Mouse (Mus musculus) right cerebral cortex, postnatal 4 days (tissue): ENCODE measurements around the gene Klhl42.

Experiments used
- DNase-seq: peaks from one replicate; pipeline ENCODE4 v3.0.0-alpha.2; 2022

Gene Klhl42

DNA sequence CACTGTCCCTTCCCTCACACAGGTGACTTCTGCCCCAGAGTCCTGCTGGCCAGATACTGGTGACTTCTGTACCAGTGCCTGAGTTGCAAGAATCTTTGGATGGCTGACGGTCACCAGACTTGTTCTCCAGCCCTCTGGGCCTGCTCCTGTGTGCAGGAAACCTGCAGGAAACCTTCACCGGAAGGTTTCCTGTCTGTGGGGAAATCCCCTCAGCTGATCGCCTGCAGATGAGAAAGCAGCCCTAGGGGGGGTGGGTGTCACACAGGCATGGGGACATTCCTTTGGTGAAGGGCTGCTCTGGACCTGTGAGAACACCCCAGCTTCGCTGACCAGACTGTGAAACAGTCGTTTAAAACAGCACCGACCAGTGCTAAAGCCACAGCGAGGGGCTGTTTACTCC lies 63.9 kb downstream of the Klhl42 start:
- no peak for DNase-seq

DNA sequence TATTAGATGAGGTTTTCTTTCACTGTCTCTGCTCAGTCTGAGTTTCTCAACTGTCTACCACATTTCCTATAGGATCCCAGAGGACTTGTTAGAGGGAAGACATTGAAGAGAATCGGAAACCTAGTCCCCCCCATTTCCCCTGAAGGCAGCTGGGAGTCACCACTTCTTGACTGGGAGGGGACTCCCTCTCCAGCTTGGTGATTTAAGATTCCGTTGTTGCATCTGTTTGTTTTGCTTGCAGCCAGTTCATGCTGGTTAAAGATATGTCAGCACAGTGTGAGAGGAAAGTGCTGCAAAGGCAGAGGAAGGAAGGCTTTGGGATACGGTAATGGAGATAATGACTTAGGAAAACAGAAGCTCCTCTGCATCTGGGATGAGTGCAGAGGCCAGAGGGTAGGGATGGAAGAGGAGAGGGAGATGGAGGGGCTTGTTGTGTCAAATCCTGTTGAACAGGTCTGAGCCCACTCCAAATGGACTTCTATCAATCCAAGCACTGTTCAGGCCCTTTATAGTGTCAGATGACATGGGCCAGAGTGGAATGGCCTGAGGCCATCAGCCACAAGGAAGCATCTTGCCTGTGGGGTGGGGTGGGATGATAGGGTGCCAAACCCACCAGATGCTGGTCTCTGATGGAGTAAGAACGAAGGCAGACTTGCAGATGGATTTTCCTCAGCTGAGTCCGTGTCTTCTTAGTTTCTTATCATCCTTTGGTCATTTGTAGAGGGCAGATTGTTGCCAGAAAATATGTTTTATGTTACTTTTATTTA lies 70.8 kb downstream of the Klhl42 start:
- DNase-seq: no peak
